ENCODE assay signal across 8 mouse cellular contexts in the genomic region with DNA sequence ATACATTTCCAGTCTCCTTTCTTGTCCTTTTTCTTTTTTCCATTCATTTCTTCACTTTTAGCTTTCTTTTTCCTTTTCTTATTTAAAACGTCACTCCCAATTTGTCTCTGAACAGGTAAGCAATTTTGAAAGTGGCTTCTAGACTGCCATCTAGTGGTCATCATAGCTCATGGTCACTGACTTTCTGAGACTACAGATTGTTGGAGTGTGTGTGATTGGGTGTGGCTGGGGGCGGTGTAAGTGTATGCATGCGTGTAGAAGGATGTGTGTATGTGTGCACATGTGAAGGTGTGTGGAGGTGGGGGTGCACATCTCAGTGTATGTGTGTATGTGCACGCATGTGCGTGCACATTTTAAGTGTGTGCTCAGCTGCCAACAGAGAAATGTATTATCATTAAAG.
DNase-seq lines count a peak whose midpoint lies in the region; ATAC-seq and TF ChIP-seq lines count a peak whose summit lies in the region.

No protein-coding gene starts in this region.

- H3K4me3 ChIP-seq in embryonic facial prominence, embryonic 11.5 days (ENCODE audit: low read depth, low read length) = no peak overlapping the region
- no peak overlapping the region for H3K4me3 ChIP-seq in embryonic facial prominence, embryonic 10.5 days
- no peak overlapping the region for H3K4me3 ChIP-seq in E14TG2a.4 (replicated peaks; ENCODE audit: low read length)
- H3K4me3 ChIP-seq in hindbrain, embryonic 15.5 days = no peak overlapping the region

- peak; percentile 75 for DNase-seq in embryonic facial prominence, embryonic 11.5 days (ENCODE audit: low spot score)
- DNase-seq in embryonic facial prominence, embryonic 10.5 days (ENCODE audit: low spot score) = no peak
- DNase-seq in cerebellum, adult 9-10 months = peak; percentile 69
- DNase-seq in lung, postnatal 14 days = peak; percentile 12
- peak; percentile 19 to 47 for DNase-seq in thymus, postnatal 10 days (ENCODE audit: low spot score in 2 of 2)
- DNase-seq in testis, postnatal 10 days (ENCODE audit: low spot score) = no peak

- H3K4me2 ChIP-seq in embryonic facial prominence, embryonic 11.5 days (ENCODE audit: low read depth, low read length) = no peak overlapping the region
- no peak overlapping the region for H3K4me2 ChIP-seq in hindbrain, embryonic 15.5 days

- H3K27me3 ChIP-seq in embryonic facial prominence, embryonic 11.5 days (ENCODE audit: control insufficient read depth, insufficient read depth, low read length) = no peaks in the 10 kb centered on the region
- peaks cover 17% of the 10 kb centered on the region for H3K27me3 ChIP-seq in embryonic facial prominence, embryonic 10.5 days (replicated peaks; ENCODE audit: low read depth, poor library complexity, severe bottlenecking)
- peaks cover 5% of the 10 kb centered on the region for H3K27me3 ChIP-seq in E14TG2a.4 (ENCODE audit: insufficient read depth, low read length)
- H3K27me3 ChIP-seq in hindbrain, embryonic 15.5 days = no peaks in the 10 kb centered on the region

- no peaks in the 10 kb centered on the region for H3K4me1 ChIP-seq in embryonic facial prominence, embryonic 11.5 days (ENCODE audit: control insufficient read depth, insufficient read depth, low read length)
- peaks cover 25% of the 10 kb centered on the region for H3K4me1 ChIP-seq in embryonic facial prominence, embryonic 10.5 days
- peaks cover 4% of the 10 kb centered on the region; the same call in 1 of the 2 replicates for H3K4me1 ChIP-seq in E14TG2a.4 (replicated peaks; ENCODE audit: low read depth, low read length)
- H3K4me1 ChIP-seq in hindbrain, embryonic 15.5 days (replicated peaks) = peaks cover 6% of the 10 kb centered on the region

- H3K9me3 ChIP-seq in embryonic facial prominence, embryonic 11.5 days (replicated peaks; ENCODE audit: control insufficient read depth, low read length) = no peaks in the 10 kb centered on the region
- H3K9me3 ChIP-seq in embryonic facial prominence, embryonic 10.5 days = no peaks in the 10 kb centered on the region
- H3K9me3 ChIP-seq in E14TG2a.4 (ENCODE audit: low read length) = no peaks in the 10 kb centered on the region
- H3K9me3 ChIP-seq in hindbrain, embryonic 15.5 days = no peaks in the 10 kb centered on the region

- H3K27ac ChIP-seq in embryonic facial prominence, embryonic 11.5 days (replicated peaks; ENCODE audit: low read depth, low read length) = no peak overlapping the region
- no peak overlapping the region for H3K27ac ChIP-seq in embryonic facial prominence, embryonic 10.5 days (replicated peaks)
- H3K27ac ChIP-seq in hindbrain, embryonic 15.5 days (replicated peaks) = no peak overlapping the region

- peak; percentile 76 for TF ChIP-seq CTCF in E14TG2a.4 (conservative IDR thresholded peaks at IDR 0.05; ENCODE audit: low read length)

- H3K36me3 ChIP-seq in embryonic facial prominence, embryonic 11.5 days (replicated peaks; ENCODE audit: control insufficient read depth, insufficient read depth, low read depth, low read length) = no peaks in the 10 kb centered on the region
- H3K36me3 ChIP-seq in embryonic facial prominence, embryonic 10.5 days (replicated peaks) = no peaks in the 10 kb centered on the region
- H3K36me3 ChIP-seq in E14TG2a.4 (ENCODE audit: insufficient read depth, low read length) = no peaks in the 10 kb centered on the region
- no peaks in the 10 kb centered on the region for H3K36me3 ChIP-seq in hindbrain, embryonic 15.5 days

- H3K9ac ChIP-seq in embryonic facial prominence, embryonic 11.5 days (replicated peaks; ENCODE audit: low read length) = no peak overlapping the region
- H3K9ac ChIP-seq in hindbrain, embryonic 15.5 days = no peak overlapping the region

- WGBS in embryonic facial prominence, embryonic 11.5 days = 43% methylated on average over 5 of the region's 5 CpGs
- 52% methylated on average over 5 of the region's 5 CpGs for WGBS in embryonic facial prominence, embryonic 10.5 days
- 60% methylated on average over 5 of the region's 5 CpGs for WGBS in hindbrain, embryonic 15.5 days

- ATAC-seq in embryonic facial prominence, embryonic 11.5 days (replicated peaks; ENCODE audit: insufficient number of reproducible peaks, low FRiP score, low TSS enrichment, low read depth) = 0 out of 2 replicates have a peak, but pooled peaks have one; percentile 47
- peak; percentile 65; the same call in 1 of the 2 replicates for ATAC-seq in hindbrain, embryonic 15.5 days (ENCODE audit: low FRiP score, low read depth)

Comparison
In these comparisons a context has a peak if more than half of its experiments do, and no peak if none do; other contexts are left out.
1. DNase-seq: peak in embryonic facial prominence, embryonic 11.5 days (single experiment), cerebellum, adult 9-10 months (single experiment), lung, postnatal 14 days (single experiment) and thymus, postnatal 10 days (2 of 2); none in embryonic facial prominence, embryonic 10.5 days (single experiment) and testis, postnatal 10 days (single experiment).